Mouse (Mus musculus) hindbrain, postnatal 0 days (tissue): ENCODE measurements at regions not wholly inside any gene's neighbourhood (a gene's known extent, or its start where the extent isn't known, plus 50 kb on each side); places are given as distances from the start of the nearest gene placed in this dataset.
A peak's percentile ranks its signal among the peaks of the same experiment; 100 is the strongest.

ENCODE experiments used
- ATAC-seq: fragments of 200-750 bp; cut with Nextera tagmentation; 2 replicates; pipeline ENCODE4 v1.8.0; 2017; ENCODE audit warnings: mild to moderate bottlenecking, moderate TSS enrichment, moderate library complexity
- DNase-seq: peaks from one replicate; pipeline ENCODE4 v3.0.0-alpha.2; 2015; ENCODE audit warnings: low spot score
- H3K27ac ChIP-seq: fragments of 300-500 bp; sonication (generic); 2 replicates; pipeline ENCODE4 v1.5.1; 2014; ENCODE audit warnings: mild to moderate bottlenecking
- H3K27me3 ChIP-seq: fragments of 300-500 bp; sonication (generic); 2 replicates; pipeline ENCODE4 v1.6.1; 2014; ENCODE audit warnings: low read length, mixed read lengths; ENCODE audit not compliant: insufficient read depth
- H3K36me3 ChIP-seq: fragments of 300-500 bp; sonication (generic); 2 replicates; pipeline ENCODE4 v1.6.1; 2014; ENCODE audit warnings: low read length, mixed read lengths; ENCODE audit not compliant: insufficient read depth
- H3K4me1 ChIP-seq: fragments of 300-500 bp; sonication (generic); 2 replicates; pipeline ENCODE4 v1.6.1; 2014; ENCODE audit warnings: antibody characterized with exemption, low read length, mixed read lengths; ENCODE audit not compliant: insufficient read depth
- H3K4me2 ChIP-seq: fragments of 300-500 bp; sonication (generic); 2 replicates; pipeline ENCODE4 v1.6.1; 2014; ENCODE audit warnings: low read depth, mild to moderate bottlenecking, low read length, moderate library complexity, mixed read lengths
- H3K4me3 ChIP-seq: fragments of 300-500 bp; sonication (generic); 2 replicates; pipeline ENCODE4 v1.5.1; 2014; ENCODE audit warnings: low read length
- H3K9ac ChIP-seq: fragments of 300-500 bp; sonication (generic); replicated peaks from 2 replicates; pipeline ENCODE4 v1.6.1; 2014; ENCODE audit warnings: mild to moderate bottlenecking, low read length, moderate library complexity, mixed read lengths
- H3K9me3 ChIP-seq: fragments of 300-500 bp; sonication (generic); 2 replicates; pipeline ENCODE4 v1.6.1; 2016; ENCODE audit warnings: low read length, mixed read lengths
- CTCF ChIP-seq: IDR thresholded peaks from 2 replicates; pipeline ENCODE4 v1.5.1; 2016; ENCODE audit warnings: antibody characterized with exemption, control low read depth, low read depth
- WGBS: fragments of 180-500 bp; shearing (Covaris S2); extraction: QIAGEN DNeasy Blood & Tissue Kit; methylation state at CpG from one replicate; pipeline ENCODE4 v1.1.7; 2014; 5-methylcytosine and 5-hydroxymethylcytosine counted together

DNA sequence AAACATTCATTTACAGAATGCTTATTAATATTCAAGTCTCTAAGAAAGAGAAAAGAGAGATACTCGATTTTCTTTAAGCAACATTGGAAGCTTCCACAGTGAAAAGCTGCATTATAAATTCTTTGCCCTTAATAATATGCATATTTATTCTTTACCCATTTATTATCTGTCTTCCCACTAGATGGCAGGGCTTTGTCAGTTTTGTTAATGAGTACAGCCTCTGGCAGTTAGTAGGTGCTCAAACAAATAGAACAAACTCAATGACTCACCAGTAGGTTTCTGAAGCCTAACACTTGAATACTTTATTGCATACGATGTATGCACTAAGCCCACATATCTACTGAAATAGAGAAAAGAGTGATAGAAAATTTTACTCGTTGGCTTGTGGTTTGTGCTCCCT lies 529.4 kb downstream of the Pdha2 start:
- no peak overlapping the region for H3K4me2 ChIP-seq
- 76% methylated on average over 3 of the region's 3 CpGs for WGBS
- no peak for ATAC-seq
- H3K4me3 ChIP-seq = no peak overlapping the region
- no peaks in the 10 kb centered on the region for H3K4me1 ChIP-seq
- peak; percentile 24 for TF ChIP-seq CTCF
- no peak overlapping the region for H3K27ac ChIP-seq
- H3K27me3 ChIP-seq = no peaks in the 10 kb centered on the region
- H3K36me3 ChIP-seq = no peaks in the 10 kb centered on the region
- DNase-seq = peak; percentile 20
- H3K9me3 ChIP-seq = no peaks in the 10 kb centered on the region
- no peak overlapping the region for H3K9ac ChIP-seq

DNA sequence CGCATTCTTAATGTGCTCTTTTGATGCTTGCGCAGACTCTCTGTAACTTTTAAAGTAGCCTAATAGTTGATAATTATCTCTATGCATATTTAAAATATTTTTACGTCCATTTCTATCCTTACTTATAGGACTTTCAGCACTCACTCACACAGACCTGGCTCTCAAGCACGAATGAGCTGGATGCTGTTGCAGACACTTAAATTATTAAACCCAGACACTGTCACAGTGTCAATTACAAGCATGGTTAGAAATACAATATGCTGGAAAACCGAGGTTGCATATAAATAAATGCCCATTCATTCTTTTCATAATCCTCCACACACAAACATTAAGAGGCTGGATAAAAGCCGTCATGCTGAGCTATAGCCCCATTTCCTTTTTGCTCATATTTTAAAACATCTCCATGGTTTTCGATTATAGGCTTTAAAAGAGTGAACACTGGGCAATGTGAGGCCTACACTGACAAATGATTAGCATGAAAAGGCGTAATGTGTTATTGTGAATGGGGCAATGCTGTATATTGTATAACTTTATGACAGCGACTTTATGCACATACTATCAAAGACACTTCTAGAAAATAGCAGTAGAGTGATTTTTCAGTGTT lies 566.3 kb downstream of the Pdha2 start:
- Histone ChIP-seq H3K4me2 (no peak overlapping the region), H3K36me3 (no peaks in the 10 kb centered on the region), H3K9me3 (no peaks in the 10 kb centered on the region), H3K4me1 (no peaks in the 10 kb centered on the region), H3K4me3 (no peak overlapping the region), H3K27ac (no peak overlapping the region), H3K9ac (no peak overlapping the region), H3K27me3 (no peaks in the 10 kb centered on the region)
- ATAC-seq (peak; percentile 53), DNase-seq (peak; percentile 20)
- 32% methylated on average over 9 of the region's 9 CpGs for WGBS
- TF ChIP-seq CTCF = no peak

DNA sequence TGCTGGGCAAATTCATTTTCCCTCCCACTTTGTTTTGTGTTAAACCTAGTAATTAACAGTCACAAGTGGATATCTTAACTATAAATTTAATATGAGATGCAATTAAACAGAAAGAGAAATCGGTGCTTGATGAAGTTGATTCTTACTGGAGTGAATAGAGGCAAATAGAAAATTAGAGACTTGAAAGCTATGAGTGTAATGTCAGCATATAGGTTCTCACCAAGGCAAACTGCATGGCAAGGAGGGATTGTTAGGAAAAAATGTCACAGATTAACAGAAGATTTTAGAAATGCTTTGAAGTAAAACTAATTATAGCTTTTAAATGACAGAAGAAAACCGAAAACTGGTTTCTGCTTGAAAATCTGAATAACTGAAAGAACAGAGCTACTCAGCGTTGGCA lies 592.3 kb downstream of the Pdha2 start:
- Histone ChIP-seq H3K27me3 (no peaks in the 10 kb centered on the region), H3K4me2 (no peak overlapping the region), H3K36me3 (no peaks in the 10 kb centered on the region), H3K9me3 (no peaks in the 10 kb centered on the region), H3K9ac (no peak overlapping the region), H3K4me3 (no peak overlapping the region), H3K27ac (no peak overlapping the region), H3K4me1 (no peaks in the 10 kb centered on the region)
- no peak for TF ChIP-seq CTCF
- no peak for DNase-seq
- ATAC-seq = no peak
- WGBS = 82% methylated on average over 3 of the region's 3 CpGs
